Mouse (Mus musculus) liver, embryonic 14.5 days (tissue): ENCODE results near the gene Chchd4.
"Not testable (repeated sequence)": the region's sequence is repeated elsewhere in the genome, so short reads cannot be mapped to it uniquely, and the experiment has no call there.

ENCODE experiments used
- CTCF ChIP-seq: IDR thresholded peaks from 2 replicates; pipeline ENCODE4 v1.5.1; 2016; ENCODE audit warnings: antibody characterized with exemption, low read depth, control low read depth
- EP300 ChIP-seq: IDR thresholded peaks from 2 replicates; pipeline ENCODE4 v1.6.1; 2016; ENCODE audit warnings: antibody characterized with exemption, low read depth

GRCm38 (mm10) chr6:91471427-91471826 is 1.9 kb downstream of the Chchd4 start:
- TF ChIP-seq CTCF, EP300: not testable (repeated sequence)
